In the genomic region with DNA sequence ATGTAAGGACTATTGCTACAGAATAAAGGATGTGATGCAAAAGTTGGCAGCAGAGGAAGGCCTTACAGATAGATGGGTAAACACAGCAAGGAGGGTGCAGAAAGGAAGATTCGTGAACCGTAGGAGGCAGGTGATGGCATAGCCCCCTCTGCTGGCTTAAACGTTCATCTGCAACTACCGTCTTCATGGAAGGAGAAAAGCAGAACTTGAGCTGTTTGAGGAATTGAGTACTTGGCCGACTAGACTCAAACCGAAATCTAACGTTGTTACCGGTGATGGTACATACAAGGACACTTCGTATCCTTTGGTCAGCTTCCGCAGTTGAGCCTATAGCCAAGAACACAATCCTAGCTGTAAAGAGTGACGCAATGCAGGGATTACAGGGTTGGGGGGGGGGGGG, we compare ENCODE assay signal across 9 mouse cellular contexts. TPM values are rescaled to one million over a fixed set of nuclear protein-coding genes. Genes with fewer than 3 reads are reported as not detected.
A peak's percentile ranks its signal among the peaks of the same experiment; 100 is the strongest.
DNase-seq lines count a peak whose midpoint lies in the region; ATAC-seq and TF ChIP-seq lines count a peak whose summit lies in the region.
"Had no signal": no experiment of that assay in that cellular context is flagged by ENCODE, and none has a peak within 500 bp of the region (broad histone marks: within the 10 kb centered on the region; RNA-seq: fewer than 3 reads in every experiment).

No protein-coding gene starts in this region.

- ATAC-seq in heart, embryonic 16.5 days (replicated peaks; ENCODE audit: extremely low read depth, insufficient read depth, low FRiP score), result no peak
- ATAC-seq in liver, embryonic 14.5 days (ENCODE audit: insufficient read depth), result no peak

- H3K4me3 ChIP-seq in ES-Bruce4 (ENCODE audit: low read depth, low read length), result no peak overlapping the region
- H3K4me3 ChIP-seq in forebrain, embryonic 10.5 days, result peak overlapping the region; percentile 18; the same call in 1 of the 2 replicates
- peak overlapping the region; percentile 18; the same call in 1 of the 2 replicates for H3K4me3 ChIP-seq in heart, embryonic 16.5 days (ENCODE audit: low read length)
- H3K4me3 ChIP-seq in liver, embryonic 14.5 days (ENCODE audit: insufficient read depth in 1 of 2, low read depth in 2 of 2, low read length in 2 of 2), result no peak overlapping the region

- no peaks in the 10 kb centered on the region for H3K4me1 ChIP-seq in ES-Bruce4 (ENCODE audit: control insufficient read depth, insufficient read depth, low read length)
- H3K4me1 ChIP-seq in forebrain, embryonic 10.5 days, result no peaks in the 10 kb centered on the region
- peaks cover 7% of the 10 kb centered on the region; the same call in 1 of the 2 replicates for H3K4me1 ChIP-seq in heart, embryonic 16.5 days (ENCODE audit: control insufficient read depth, insufficient read depth, low read length)
- H3K4me1 ChIP-seq in liver, embryonic 14.5 days (replicated peaks; ENCODE audit: control insufficient read depth in 2 of 2, insufficient read depth in 2 of 2, low read length in 1 of 2), result no peaks in the 10 kb centered on the region

- WGBS in forebrain, embryonic 10.5 days, result 22% methylated on average over 11 of the region's 11 CpGs
- WGBS in heart, embryonic 16.5 days, result 10% methylated on average over 11 of the region's 11 CpGs
- whole genome bisulfite sequencing in liver, embryonic 14.5 days (ENCODE audit: insufficient replicate concordance), result 10% methylated on average over 11 of the region's 11 CpGs

- DNase-seq in brain, embryonic 14.5 days (ENCODE audit: low read depth), result peak; percentile 85
- DNase-seq in forebrain, embryonic 10.5 days (ENCODE audit: extremely low spot score, low spot score), result peak; percentile 64
- peak; percentile 70 to 80 for DNase-seq in kidney, postnatal 36 days
- DNase-seq in liver, embryonic 14.5 days (ENCODE audit: low read depth in 3 of 3, low spot score in 3 of 3), result peak; percentile 10 to 19 (median 12)
- peak; percentile 71 for DNase-seq in neural tube, embryonic 10.5 days (ENCODE audit: extremely low spot score, low spot score)
- DNase-seq in telencephalon, adult 2 months (ENCODE audit: low read depth, low spot score), result peak; percentile 72

- no peak for TF ChIP-seq POLR2A in ES-Bruce4 (IDR thresholded peaks at IDR 0.05; ENCODE audit: insufficient read depth, low read length)
- no peak for TF ChIP-seq POLR2A in brain, embryonic 14.5 days (IDR thresholded peaks at IDR 0.05; ENCODE audit: borderline replicate concordance, extremely low read depth, insufficient read depth, insufficient read length, poor library complexity, severe bottlenecking)

- H3K9ac ChIP-seq in ES-Bruce4 (ENCODE audit: low read depth, poor library complexity, severe bottlenecking), result no peak overlapping the region
- no peak overlapping the region for H3K9ac ChIP-seq in heart, embryonic 16.5 days (ENCODE audit: low read length)
- no peak overlapping the region for H3K9ac ChIP-seq in liver, embryonic 14.5 days (replicated peaks)

- no peaks in the 10 kb centered on the region for H3K36me3 ChIP-seq in ES-Bruce4 (ENCODE audit: control insufficient read depth, insufficient read depth, low read length, poor library complexity, severe bottlenecking)
- H3K36me3 ChIP-seq in forebrain, embryonic 10.5 days (replicated peaks), result no peaks in the 10 kb centered on the region
- no peaks in the 10 kb centered on the region for H3K36me3 ChIP-seq in heart, embryonic 16.5 days (ENCODE audit: control insufficient read depth, insufficient read depth)
- no peaks in the 10 kb centered on the region for H3K36me3 ChIP-seq in liver, embryonic 14.5 days (replicated peaks; ENCODE audit: control insufficient read depth, insufficient read depth, low read depth)

- H3K4me2 ChIP-seq in heart, embryonic 16.5 days (ENCODE audit: low read depth, low read length), result peak overlapping the region; percentile 50
- no peak overlapping the region for H3K4me2 ChIP-seq in liver, embryonic 14.5 days (ENCODE audit: low read depth)

- peak; percentile 79 for TF ChIP-seq CTCF in ES-Bruce4 (IDR thresholded peaks at IDR 0.05; ENCODE audit: low read depth, low read length)
- TF ChIP-seq CTCF in brain, embryonic 14.5 days (IDR thresholded peaks at IDR 0.05; ENCODE audit: borderline replicate concordance, extremely low read depth, insufficient read depth, insufficient read length), result peak; percentile 84
- TF ChIP-seq CTCF in liver, embryonic 14.5 days (IDR thresholded peaks at IDR 0.05; ENCODE audit: low read depth), result peak; percentile 72

- no peak overlapping the region for H3K27ac ChIP-seq in ES-Bruce4 (ENCODE audit: insufficient read depth, low read length)
- H3K27ac ChIP-seq in forebrain, embryonic 10.5 days, result no peak overlapping the region
- H3K27ac ChIP-seq in heart, embryonic 16.5 days (ENCODE audit: low read length), result no peak overlapping the region
- H3K27ac ChIP-seq in liver, embryonic 14.5 days, result no peak overlapping the region
- H3K27ac ChIP-seq: macrophage had no signal

- TF ChIP-seq EP300 in ES-Bruce4 (IDR thresholded peaks at IDR 0.05; ENCODE audit: insufficient read depth, low read depth, low read length), result no peak
- TF ChIP-seq EP300 in liver, embryonic 14.5 days (IDR thresholded peaks at IDR 0.05; ENCODE audit: low read depth), result no peak; the same call in 1 of the 2 replicates

- no peaks in the 10 kb centered on the region for H3K9me3 ChIP-seq in ES-Bruce4 (replicated peaks; ENCODE audit: control insufficient read depth, insufficient read depth, low read length, poor library complexity, severe bottlenecking)
- H3K9me3 ChIP-seq in forebrain, embryonic 10.5 days, result no peaks in the 10 kb centered on the region
- H3K9me3 ChIP-seq in heart, embryonic 16.5 days (replicated peaks; ENCODE audit: control insufficient read depth, low read length), result no peaks in the 10 kb centered on the region
- no peaks in the 10 kb centered on the region for H3K9me3 ChIP-seq in liver, embryonic 14.5 days (ENCODE audit: control insufficient read depth, low read length)

- H3K27me3 ChIP-seq in ES-Bruce4 (ENCODE audit: control insufficient read depth, insufficient read depth, low read length, poor library complexity, severe bottlenecking), result no peaks in the 10 kb centered on the region
- no peaks in the 10 kb centered on the region for H3K27me3 ChIP-seq in forebrain, embryonic 10.5 days (ENCODE audit: poor library complexity, severe bottlenecking)
- H3K27me3 ChIP-seq in heart, embryonic 16.5 days (ENCODE audit: control insufficient read depth, insufficient read depth, low read length), result no peaks in the 10 kb centered on the region
- no peaks in the 10 kb centered on the region for H3K27me3 ChIP-seq in liver, embryonic 14.5 days (ENCODE audit: control insufficient read depth, insufficient read depth, low read length)

RNA-seq across cellular contexts. Expression of a gene that starts 25.4 kb away (rescaled TPM):
- polyA plus RNA-seq in ES-Bruce4 (2011; ENCODE audit: insufficient read depth, insufficient read length, low read depth, missing spikeins), result not detected in 2 replicates
- not detected in 2 replicates for polyA plus RNA-seq in brain, embryonic 14.5 days (2012; rRNA removed)
- polyA plus RNA-seq in forebrain, embryonic 10.5 days (2016; fragmentation: Nextera tagmentation; extraction: Ambion mirVana), result not detected in 2 replicates
- 0.11 TPM in 1 of 2 replicates, not detected in the other for polyA plus RNA-seq in heart, embryonic 16.5 days (2015; fragmentation: Nextera tagmentation; extraction: Ambion mirVana)
- not detected in 2 replicates for polyA plus RNA-seq in liver, embryonic 14.5 days (2012; rRNA removed)
- polyA plus RNA-seq in liver, embryonic 14.5 days (2014; fragmentation: Nextera tagmentation; extraction: Ambion mirVana), result not detected in 2 replicates
- polyA plus RNA-seq: macrophage had no signal

RNA-seq across cellular contexts. Expression of a gene that starts 48.4 kb away (rescaled TPM):
- 54.3 and 69.5 TPM in 2 replicates for polyA plus RNA-seq in ES-Bruce4 (2011; ENCODE audit: insufficient read depth, insufficient read length, low read depth, missing spikeins)
- 44.9 and 51.5 TPM in 2 replicates for polyA plus RNA-seq in brain, embryonic 14.5 days (2012; rRNA removed)
- polyA plus RNA-seq in forebrain, embryonic 10.5 days (2016; fragmentation: Nextera tagmentation; extraction: Ambion mirVana), result 83.5 and 86.5 TPM in 2 replicates
- 48.5 and 49.1 TPM in 2 replicates for polyA plus RNA-seq in heart, embryonic 16.5 days (2015; fragmentation: Nextera tagmentation; extraction: Ambion mirVana)
- polyA plus RNA-seq in liver, embryonic 14.5 days (2012; rRNA removed), result 6.2 and 9.0 TPM in 2 replicates
- 18.0 and 19.5 TPM in 2 replicates for polyA plus RNA-seq in liver, embryonic 14.5 days (2014; fragmentation: Nextera tagmentation; extraction: Ambion mirVana)

Comparison
In these comparisons a context has a peak if more than half of its experiments do, and no peak if none do; other contexts are left out.
1. H3K4me3 ChIP-seq: peak in forebrain, embryonic 10.5 days (single experiment) and heart, embryonic 16.5 days (single experiment); none in ES-Bruce4 (single experiment) and liver, embryonic 14.5 days (0 of 2).
2. DNase-seq: peak in every context shown above with its lines; median percentile 85 in brain, embryonic 14.5 days; 75 in kidney, postnatal 36 days; 72 in telencephalon, adult 2 months; 71 in neural tube, embryonic 10.5 days; 64 in forebrain, embryonic 10.5 days; 12 in liver, embryonic 14.5 days.
3. Peak in every context shown above with its lines, with median percentiles within 50 percentile points of each other: CTCF ChIP-seq.